Mouse (Mus musculus): ENCODE measurements around the gene Mapk6. TPM values are rescaled to one million over a fixed set of nuclear protein-coding genes. Genes with fewer than 3 reads are reported as not detected.

Mapk6 gene
- polyA plus RNA-seq, 2 experiments, result 9.3 to 17.1 TPM

DNA sequence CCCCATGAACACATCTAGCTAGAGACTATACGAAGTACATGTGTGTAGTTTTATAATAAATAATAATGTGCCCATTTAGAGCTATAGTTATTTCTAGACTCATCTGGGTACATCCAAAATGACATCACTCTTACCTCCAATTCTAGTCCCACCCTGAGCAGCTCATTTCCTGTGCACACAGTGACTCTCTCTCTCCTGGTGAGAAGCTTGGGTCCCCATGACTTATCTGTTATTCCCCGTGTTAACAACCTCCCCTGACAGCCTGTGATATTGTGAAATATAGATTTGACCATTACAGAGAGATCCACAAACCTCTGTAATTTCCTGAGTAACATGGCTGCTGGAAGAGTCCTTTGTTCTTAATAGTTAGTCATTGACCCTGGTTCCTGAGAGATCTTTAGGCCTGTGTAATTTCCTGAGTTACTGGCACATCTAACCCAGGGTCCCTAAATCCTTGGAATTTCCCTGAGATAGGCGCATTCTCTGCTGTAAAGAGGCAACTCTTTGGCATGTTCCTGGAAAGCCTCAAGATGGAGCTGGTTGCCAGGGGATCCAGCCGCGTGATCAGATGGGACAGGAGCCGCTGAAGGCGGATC lies 16.1 kb upstream of the Mapk6 start:
- no peak for DNase-seq (ENCODE audit: low read depth in 3 of 3, low spot score in 3 of 3)
- H3K4me2 ChIP-seq (ENCODE audit: low read depth), result no peak overlapping the region
- 60% methylated on average over 7 of the region's 7 CpGs for WGBS (ENCODE audit: insufficient replicate concordance)

GRCm38 (mm10) chr9:75424358-75425150 lies 14.7 kb upstream of the Mapk6 start:
- H3K27me3 ChIP-seq (ENCODE audit: control insufficient read depth, insufficient read depth, low read length), result no peaks in the 10 kb centered on the region
- no peaks in the 10 kb centered on the region for H3K9me3 ChIP-seq (ENCODE audit: control insufficient read depth, low read length)
- no peak overlapping the region for H3K4me2 ChIP-seq (ENCODE audit: low read depth)
- ATAC-seq (ENCODE audit: insufficient read depth) (no peak), DNase-seq (ENCODE audit: low read depth in 3 of 3, low spot score in 3 of 3) (no peak)
- no peak overlapping the region for H3K27ac ChIP-seq
- WGBS (ENCODE audit: insufficient replicate concordance), result 52% methylated on average over 6 of the region's 6 CpGs
- H3K9ac ChIP-seq (replicated peaks), result no peak overlapping the region
- no peaks in the 10 kb centered on the region for H3K36me3 ChIP-seq (replicated peaks; ENCODE audit: control insufficient read depth, insufficient read depth, low read depth)
- TF ChIP-seq EP300 (IDR thresholded peaks at IDR 0.05; ENCODE audit: low read depth) (no peak), CTCF (IDR thresholded peaks at IDR 0.05; ENCODE audit: low read depth) (no peak)
- H3K4me1 ChIP-seq (replicated peaks; ENCODE audit: control insufficient read depth in 2 of 2, insufficient read depth in 2 of 2, low read length in 1 of 2), result no peaks in the 10 kb centered on the region; a peak in 1 of 4 replicates
- no peak overlapping the region for H3K4me3 ChIP-seq (ENCODE audit: insufficient read depth in 1 of 2, low read depth in 2 of 2, low read length in 2 of 2)

More for the DNA sequence above, 16.1 kb upstream of the Mapk6 start:
- Histone ChIP-seq H3K4me1 (replicated peaks; ENCODE audit: control insufficient read depth in 2 of 2, insufficient read depth in 2 of 2, low read length in 1 of 2) (peaks cover 0 to 2% of the 10 kb centered on the region in 2 experiments; a peak in 1 of 4 replicates), H3K9me3 (ENCODE audit: control insufficient read depth, low read length) (no peaks in the 10 kb centered on the region), H3K27me3 (ENCODE audit: control insufficient read depth, insufficient read depth, low read length) (no peaks in the 10 kb centered on the region), H3K27ac (no peak overlapping the region), H3K9ac (replicated peaks) (no peak overlapping the region), H3K36me3 (replicated peaks; ENCODE audit: control insufficient read depth, insufficient read depth, low read depth) (no peaks in the 10 kb centered on the region), H3K4me3 (ENCODE audit: insufficient read depth in 1 of 2, low read depth in 2 of 2, low read length in 2 of 2) (no peak overlapping the region)
- ATAC-seq (ENCODE audit: insufficient read depth), result no peak
- TF ChIP-seq CTCF (IDR thresholded peaks at IDR 0.05; ENCODE audit: low read depth) (no peak), EP300 (IDR thresholded peaks at IDR 0.05; ENCODE audit: low read depth) (no peak)

DNA sequence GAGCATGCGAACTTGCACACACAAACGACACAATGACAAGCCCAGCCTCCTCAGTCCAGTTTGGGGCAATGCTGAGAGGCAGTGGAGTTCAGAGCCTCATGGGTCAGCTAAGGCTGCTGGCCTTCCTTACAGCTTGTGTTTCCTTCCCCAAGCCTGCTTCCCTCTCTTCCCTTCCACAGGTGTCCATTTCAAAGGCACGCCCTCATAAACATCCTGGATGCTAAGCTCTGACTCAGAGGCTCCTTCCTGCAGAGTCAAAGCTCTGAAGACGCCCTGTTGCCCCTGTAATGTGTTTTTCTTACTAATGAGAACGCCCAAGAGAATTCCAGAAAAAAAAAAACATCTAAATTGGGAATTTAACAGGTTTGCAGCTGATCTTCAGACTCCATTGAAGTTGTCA lies 13.9 kb upstream of the Mapk6 start:
- Histone ChIP-seq H3K4me1 (replicated peaks; ENCODE audit: control insufficient read depth in 2 of 2, insufficient read depth in 2 of 2, low read length in 1 of 2) (no peaks in the 10 kb centered on the region; a peak in 1 of 4 replicates), H3K27ac (no peak overlapping the region), H3K36me3 (replicated peaks; ENCODE audit: control insufficient read depth, insufficient read depth, low read depth) (no peaks in the 10 kb centered on the region), H3K4me2 (ENCODE audit: low read depth) (no peak overlapping the region), H3K27me3 (ENCODE audit: control insufficient read depth, insufficient read depth, low read length) (no peaks in the 10 kb centered on the region), H3K4me3 (ENCODE audit: insufficient read depth in 1 of 2, low read depth in 2 of 2, low read length in 2 of 2) (no peak overlapping the region), H3K9ac (replicated peaks) (no peak overlapping the region), H3K9me3 (ENCODE audit: control insufficient read depth, low read length) (no peaks in the 10 kb centered on the region)
- TF ChIP-seq EP300 (IDR thresholded peaks at IDR 0.05; ENCODE audit: low read depth) (no peak), CTCF (IDR thresholded peaks at IDR 0.05; ENCODE audit: low read depth) (no peak)
- 46% methylated on average over 5 of the region's 5 CpGs for WGBS (ENCODE audit: insufficient replicate concordance)
- ATAC-seq (ENCODE audit: insufficient read depth) (no peak), DNase-seq (ENCODE audit: low read depth in 3 of 3, low spot score in 3 of 3) (no peak)

DNA sequence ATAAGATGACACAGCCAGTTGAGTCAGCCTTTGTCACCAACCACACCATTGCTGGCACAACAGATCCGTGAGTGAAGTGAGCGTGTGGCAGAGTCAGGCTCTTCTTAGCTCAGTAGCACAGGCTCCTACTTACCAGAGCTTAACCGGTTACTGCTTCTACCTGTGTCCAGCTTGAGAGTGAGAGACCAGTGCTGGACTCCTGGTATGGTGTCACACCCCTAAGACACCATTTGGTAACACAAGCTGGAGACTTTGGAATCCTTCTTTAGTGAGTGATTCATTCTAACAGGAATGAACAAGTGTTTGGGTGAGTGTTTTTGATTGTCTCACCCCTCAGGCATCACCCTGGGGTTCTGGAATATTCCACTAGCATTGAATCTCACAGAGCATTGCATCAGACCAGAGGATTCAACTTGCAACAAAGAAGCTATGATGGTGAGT lies 12.5 kb upstream of the Mapk6 start:
- ATAC-seq (ENCODE audit: insufficient read depth) (no peak), DNase-seq (ENCODE audit: low read depth in 3 of 3, low spot score in 3 of 3) (no peak)
- 61% methylated on average over 3 of the region's 3 CpGs for WGBS (ENCODE audit: insufficient replicate concordance)
- no peak overlapping the region for H3K9ac ChIP-seq (replicated peaks)
- no peak overlapping the region for H3K4me2 ChIP-seq (ENCODE audit: low read depth)
- no peaks in the 10 kb centered on the region for H3K36me3 ChIP-seq (replicated peaks; ENCODE audit: control insufficient read depth, insufficient read depth, low read depth)
- no peak overlapping the region for H3K27ac ChIP-seq
- H3K9me3 ChIP-seq (ENCODE audit: control insufficient read depth, low read length), result no peaks in the 10 kb centered on the region
- H3K27me3 ChIP-seq (ENCODE audit: control insufficient read depth, insufficient read depth, low read length), result no peaks in the 10 kb centered on the region
- no peak for TF ChIP-seq EP300 (IDR thresholded peaks at IDR 0.05; ENCODE audit: low read depth)
- TF ChIP-seq CTCF (IDR thresholded peaks at IDR 0.05; ENCODE audit: low read depth), result no peak
- H3K4me1 ChIP-seq (replicated peaks; ENCODE audit: control insufficient read depth in 2 of 2, insufficient read depth in 2 of 2, low read length in 1 of 2), result no peaks in the 10 kb centered on the region; a peak in 1 of 4 replicates
- no peak overlapping the region for H3K4me3 ChIP-seq (ENCODE audit: insufficient read depth in 1 of 2, low read depth in 2 of 2, low read length in 2 of 2)

- Histone ChIP-seq H3K4me2 (ENCODE audit: low read depth) (no peak overlapping the region), H3K9ac (replicated peaks) (no peak overlapping the region), H3K27ac (no peak overlapping the region), H3K36me3 (replicated peaks; ENCODE audit: control insufficient read depth, insufficient read depth, low read depth) (no peaks in the 10 kb centered on the region), H3K4me3 (ENCODE audit: insufficient read depth in 1 of 2, low read depth in 2 of 2, low read length in 2 of 2) (no peak overlapping the region), H3K9me3 (ENCODE audit: control insufficient read depth, low read length) (no peaks in the 10 kb centered on the region), H3K27me3 (ENCODE audit: control insufficient read depth, insufficient read depth, low read length) (no peaks in the 10 kb centered on the region), H3K4me1 (replicated peaks; ENCODE audit: control insufficient read depth in 2 of 2, insufficient read depth in 2 of 2, low read length in 1 of 2) (peaks cover 7 to 16% of the 10 kb centered on the region in 2 experiments)
- WGBS (ENCODE audit: insufficient replicate concordance), result 3% methylated on average over 5 of the region's 5 CpGs
- no peak for ATAC-seq (ENCODE audit: insufficient read depth)
- no peak for DNase-seq (ENCODE audit: low read depth in 3 of 3, low spot score in 3 of 3)
- no peak for TF ChIP-seq EP300 (IDR thresholded peaks at IDR 0.05; ENCODE audit: low read depth)
Observed at GRCm38 (mm10) chr9:75414204-75414603, 4.4 kb upstream of the Mapk6 start.
